Mouse (Mus musculus): ENCODE measurements around the gene Babam2. TPM values are rescaled to one million over a fixed set of nuclear protein-coding genes. Genes with fewer than 3 reads are reported as not detected.

Babam2 gene
- total RNA-seq, 2 experiments from 2014 or later, result 49.3 to 50.4 TPM

DNA sequence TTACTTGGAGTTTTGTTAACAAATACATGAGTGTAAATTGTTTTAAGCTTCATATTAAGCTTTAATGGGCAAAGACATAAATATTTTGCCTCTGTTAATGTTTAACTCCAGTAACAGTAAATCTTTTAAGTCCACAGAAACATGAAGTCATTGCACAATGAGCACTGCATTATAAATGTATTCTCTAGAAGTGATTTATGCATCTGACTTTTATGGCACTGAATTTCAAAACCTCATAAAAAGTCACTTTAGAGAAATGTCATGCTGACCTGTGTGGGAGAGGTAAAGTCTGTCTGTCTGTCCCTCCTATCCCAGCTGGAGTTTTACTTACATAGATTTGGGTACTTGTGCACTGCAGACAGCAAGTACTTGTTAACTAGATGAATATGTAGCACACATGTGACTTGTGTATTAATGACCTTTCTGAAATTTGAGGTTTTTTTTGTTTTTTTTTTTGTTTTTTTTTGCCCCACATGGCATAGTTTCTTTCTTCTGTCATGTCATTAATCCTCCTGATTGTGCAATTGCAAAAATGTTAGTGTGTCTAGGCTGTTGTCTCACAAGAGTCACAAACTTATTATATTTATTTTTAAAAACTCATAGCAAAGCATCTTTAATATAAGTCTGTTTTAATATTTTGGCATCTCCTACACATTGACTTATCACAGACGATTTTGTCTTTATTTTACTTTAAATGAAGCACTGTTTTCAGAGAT is 165.4 kb downstream of the Babam2 start:
- no peak for TF ChIP-seq CTCF (conservative IDR thresholded peaks at IDR 0.05)
- DNase-seq (ENCODE audit: low spot score in 2 of 2), result no peak
- H3K4me3 ChIP-seq, result no peak overlapping the region
- no peak overlapping the region for H3K27ac ChIP-seq

DNA sequence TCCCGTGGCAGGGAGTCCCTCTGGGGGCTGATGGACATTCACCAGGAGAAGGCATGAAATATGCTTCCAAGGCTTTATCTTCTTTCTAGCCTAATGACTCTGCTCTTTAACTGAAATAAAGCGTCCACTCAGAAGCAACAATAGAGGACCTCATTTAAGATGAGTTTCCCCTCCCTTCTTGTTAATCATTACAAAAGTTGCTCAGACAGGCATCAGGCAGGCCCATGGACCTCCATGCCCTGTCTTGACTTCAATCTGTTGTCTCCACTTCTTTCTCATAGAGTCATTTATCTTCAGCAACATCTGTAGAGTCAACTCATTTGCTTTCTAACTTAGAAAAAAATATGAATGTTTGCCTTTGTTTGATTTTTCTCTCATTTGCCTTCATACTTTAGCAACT is 166.6 kb downstream of the Babam2 start:
- H3K27ac ChIP-seq, result no peak overlapping the region
- DNase-seq (ENCODE audit: low spot score in 2 of 2), result no peak
- H3K4me3 ChIP-seq, result no peak overlapping the region
- no peak for TF ChIP-seq CTCF (conservative IDR thresholded peaks at IDR 0.05)

DNA sequence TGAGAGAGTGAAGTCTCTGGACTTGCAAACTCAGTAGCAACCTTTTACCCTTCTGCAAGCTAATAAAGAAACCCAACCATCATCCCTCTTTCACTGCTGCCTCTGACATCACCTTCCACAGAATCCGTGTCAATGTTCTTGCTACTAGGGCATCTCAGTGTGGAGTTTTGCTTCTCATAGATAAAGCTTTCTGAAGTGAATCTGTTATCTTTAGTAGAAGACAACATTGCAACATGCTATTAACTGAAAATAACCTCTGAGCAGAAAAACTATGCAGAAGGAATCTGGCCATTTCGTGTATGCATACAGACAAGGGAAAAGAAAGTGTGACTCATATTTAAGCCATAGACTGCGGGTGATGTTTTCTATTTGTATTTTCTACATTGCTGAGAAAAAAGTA is 168.6 kb downstream of the Babam2 start:
- H3K4me3 ChIP-seq, result no peak overlapping the region
- no peak for TF ChIP-seq CTCF (conservative IDR thresholded peaks at IDR 0.05)
- no peak for DNase-seq (ENCODE audit: low spot score in 2 of 2)
- no peak overlapping the region for H3K27ac ChIP-seq

DNA sequence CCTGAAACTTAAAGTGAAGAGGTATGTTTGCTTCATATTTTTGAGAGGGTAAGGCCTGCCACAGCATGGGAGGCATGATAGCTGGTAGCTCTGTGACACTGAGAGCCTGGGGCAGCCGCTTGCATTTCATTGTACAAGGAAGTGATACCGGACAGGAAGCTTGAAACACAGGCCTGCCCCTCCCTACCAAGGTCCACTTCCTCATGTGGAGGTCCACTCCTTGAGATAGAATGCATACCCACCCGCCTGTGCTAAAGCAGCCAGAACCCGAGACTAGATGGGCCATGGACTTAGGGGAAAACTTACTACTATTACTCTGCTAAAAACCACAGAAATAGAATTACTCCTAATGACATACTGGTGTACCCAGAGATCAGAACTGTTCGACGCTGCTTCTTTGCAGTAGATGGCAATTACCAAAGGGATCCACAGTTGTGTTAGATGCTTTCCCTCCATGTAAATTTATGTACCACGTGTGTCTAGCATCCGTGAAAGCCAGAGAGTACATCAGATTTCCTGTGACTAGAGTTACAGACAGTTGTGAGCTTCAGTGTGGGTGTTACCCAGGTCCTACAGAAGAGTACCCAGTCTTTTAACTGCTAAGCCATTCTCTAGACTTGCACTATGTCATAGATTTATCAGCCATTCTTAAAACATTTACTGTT is 173.5 kb downstream of the Babam2 start:
- no peak for TF ChIP-seq CTCF (conservative IDR thresholded peaks at IDR 0.05)
- Histone ChIP-seq H3K27ac (no peak overlapping the region; the same call in 1 of the 2 replicates), H3K4me3 (no peak overlapping the region)
- no peak for DNase-seq (ENCODE audit: low spot score in 2 of 2)

DNA sequence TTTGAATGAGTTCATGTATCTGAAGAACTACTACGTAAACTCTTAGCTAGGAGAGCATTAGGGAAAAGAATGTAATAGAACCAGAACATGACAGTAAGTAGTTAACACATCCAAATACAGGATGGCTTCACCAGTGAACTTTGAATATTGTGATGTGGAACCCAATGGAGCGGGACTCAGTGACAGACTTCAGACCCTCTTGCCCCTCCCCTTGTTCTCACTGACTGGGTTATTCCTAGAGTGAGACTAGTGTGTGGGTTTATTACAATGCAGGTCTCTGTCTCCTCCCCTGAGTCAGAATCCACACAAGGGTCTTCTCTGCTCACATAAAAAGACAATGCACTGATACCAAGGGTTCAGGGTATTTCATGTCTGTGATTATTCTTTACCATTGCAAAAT is 175.8 kb downstream of the Babam2 start:
- no peak for DNase-seq (ENCODE audit: low spot score in 2 of 2)
- Histone ChIP-seq H3K27ac (no peak overlapping the region), H3K4me3 (no peak overlapping the region)
- TF ChIP-seq CTCF (conservative IDR thresholded peaks at IDR 0.05), result no peak

DNA sequence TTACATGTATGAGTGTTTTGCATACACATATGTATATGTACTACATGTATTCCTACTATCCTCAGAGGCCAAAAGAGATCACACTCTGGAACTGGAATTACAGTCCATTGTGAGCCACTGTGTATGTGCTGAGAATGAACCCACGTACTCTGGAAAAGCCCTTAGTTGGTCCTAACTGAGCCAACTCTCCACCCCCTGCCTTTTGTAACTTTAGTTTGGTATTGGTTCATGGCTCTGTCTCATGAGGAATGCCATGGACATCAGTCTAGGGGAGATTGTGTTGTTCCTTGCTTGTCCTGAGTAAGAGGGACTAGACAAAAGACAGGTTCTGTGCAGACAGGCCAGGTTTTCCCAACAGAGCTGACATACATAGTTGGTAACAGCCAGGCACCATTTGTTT is 177.1 kb downstream of the Babam2 start:
- Histone ChIP-seq H3K4me3 (no peak overlapping the region), H3K27ac (no peak overlapping the region)
- no peak for TF ChIP-seq CTCF (conservative IDR thresholded peaks at IDR 0.05)
- DNase-seq (ENCODE audit: low spot score in 2 of 2), result no peak

DNA sequence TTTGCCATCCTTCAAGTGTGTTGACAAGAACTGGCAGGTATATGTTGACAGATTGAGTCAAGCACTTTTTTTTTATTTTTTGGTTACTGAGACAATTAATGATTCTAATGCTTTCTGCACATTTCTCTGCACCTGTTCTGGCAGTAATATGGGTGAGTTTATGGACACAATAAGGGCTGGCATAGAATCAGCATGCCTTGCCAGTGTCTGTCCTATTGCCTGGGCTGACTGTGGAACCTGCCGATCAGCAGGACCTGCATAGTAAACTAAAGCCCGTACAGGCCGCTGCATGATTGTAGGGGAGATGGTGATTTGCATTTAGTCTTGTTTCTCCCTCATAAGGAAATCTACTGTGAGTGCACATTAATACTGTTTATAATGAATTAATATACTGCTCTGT is 178.0 kb downstream of the Babam2 start:
- H3K27ac ChIP-seq, result no peak overlapping the region
- no peak for TF ChIP-seq CTCF (conservative IDR thresholded peaks at IDR 0.05)
- no peak overlapping the region for H3K4me3 ChIP-seq
- no peak for DNase-seq (ENCODE audit: low spot score in 2 of 2)

DNA sequence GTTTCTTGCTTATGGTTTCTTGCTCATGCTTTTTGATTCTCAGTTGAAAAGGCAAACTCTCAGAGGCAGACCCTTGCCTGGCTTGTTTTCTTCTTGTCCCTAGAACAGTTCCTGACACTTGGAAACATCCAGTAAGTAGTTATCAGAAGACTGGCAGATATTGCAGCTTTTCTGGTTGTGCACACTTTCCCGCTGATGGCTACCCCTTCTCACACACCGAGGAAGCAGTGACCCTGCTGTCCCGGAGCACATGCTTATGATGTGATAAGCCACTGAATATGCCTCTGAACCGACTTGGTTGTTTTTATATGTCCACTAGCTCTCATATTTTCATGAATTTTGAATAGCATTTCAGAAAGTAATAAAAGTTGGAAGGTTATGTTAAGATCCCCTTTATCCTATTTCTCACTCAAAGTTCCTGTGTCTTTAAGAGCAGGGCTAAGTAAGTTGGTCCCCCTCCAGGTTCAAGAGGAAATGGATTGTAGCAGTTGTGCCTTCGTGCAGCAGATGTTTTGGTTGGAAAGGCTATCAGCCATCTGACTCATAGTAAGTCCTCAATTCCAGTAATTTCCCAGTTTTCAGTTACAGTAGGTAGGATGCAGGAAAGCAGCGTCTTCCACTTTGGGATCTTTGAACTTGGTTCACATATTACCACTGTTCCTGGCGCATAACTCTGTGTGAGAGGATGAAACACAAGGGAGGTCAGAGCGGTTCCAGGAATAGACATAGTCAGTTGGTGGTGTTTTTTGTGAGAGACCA is 178.9 kb downstream of the Babam2 start:
- H3K27ac ChIP-seq, result no peak overlapping the region
- no peak for DNase-seq (ENCODE audit: low spot score in 2 of 2)
- no peak overlapping the region for H3K4me3 ChIP-seq
- no peak for TF ChIP-seq CTCF (conservative IDR thresholded peaks at IDR 0.05)

DNA sequence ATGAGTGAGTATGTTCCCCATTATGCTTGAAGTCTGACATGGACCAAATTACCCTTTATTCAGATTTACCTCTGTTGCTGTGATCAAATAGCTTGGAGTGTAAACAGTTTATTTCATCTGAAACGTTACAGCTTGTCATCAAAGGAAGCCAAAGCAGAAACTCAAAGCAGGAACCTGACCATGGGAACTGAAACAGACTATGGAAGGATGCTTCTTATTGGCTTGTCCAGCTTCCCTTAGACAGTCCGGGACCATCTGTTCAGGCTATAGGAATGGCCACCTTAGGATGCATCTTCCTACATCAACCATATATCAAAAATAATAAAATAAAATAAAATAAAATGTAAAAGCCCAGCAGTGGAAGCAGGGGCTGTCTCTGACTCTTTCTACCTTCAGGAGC is 183.0 kb downstream of the Babam2 start:
- no peak for DNase-seq (ENCODE audit: low spot score in 2 of 2)
- Histone ChIP-seq H3K4me3 (no peak overlapping the region), H3K27ac (no peak overlapping the region)
- no peak for TF ChIP-seq CTCF (conservative IDR thresholded peaks at IDR 0.05)

DNA sequence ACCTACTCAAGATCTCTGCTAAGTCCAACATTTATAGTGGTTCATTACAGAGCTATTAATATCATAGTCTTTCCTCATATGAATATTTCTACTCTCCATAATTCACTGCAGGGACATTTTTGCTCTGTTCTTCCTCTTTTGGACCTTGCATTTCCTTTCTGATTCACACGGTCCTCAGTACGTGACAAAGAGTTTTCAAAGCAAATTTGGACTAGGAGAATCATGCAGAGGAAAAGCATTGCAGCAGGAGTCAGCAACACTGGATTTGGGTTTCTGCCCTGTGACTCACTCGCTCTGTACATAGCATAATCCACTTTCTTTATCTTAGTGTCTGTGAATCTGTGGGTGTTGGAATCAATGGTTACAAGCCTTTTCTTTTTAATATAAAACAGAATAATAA is 184.8 kb downstream of the Babam2 start:
- no peak for TF ChIP-seq CTCF (conservative IDR thresholded peaks at IDR 0.05)
- no peak for DNase-seq (ENCODE audit: low spot score in 2 of 2)
- H3K27ac ChIP-seq, result peak overlapping the region; percentile 2; the same call in 1 of the 2 replicates

DNA sequence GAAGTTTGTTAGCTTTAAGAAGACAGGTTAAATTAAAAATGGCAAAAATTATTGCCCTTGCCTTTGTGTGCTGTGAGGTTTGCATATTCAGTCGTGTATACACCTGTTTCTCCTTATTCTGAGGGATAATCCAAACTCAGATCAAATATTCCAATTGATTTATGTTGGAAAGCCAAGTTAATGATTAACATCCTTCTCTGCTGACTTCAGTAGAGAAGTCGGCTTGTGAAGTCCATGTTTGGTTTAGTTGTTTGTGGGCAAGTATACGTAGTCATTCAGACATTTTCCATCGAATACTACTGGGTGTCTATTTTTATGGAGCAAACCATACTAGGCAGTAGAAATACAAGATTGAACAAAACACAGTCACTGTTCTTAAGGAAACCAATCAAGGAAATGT is 187.5 kb downstream of the Babam2 start:
- no peak for TF ChIP-seq CTCF (conservative IDR thresholded peaks at IDR 0.05)
- no peak overlapping the region for H3K4me3 ChIP-seq
- no peak for DNase-seq (ENCODE audit: low spot score in 2 of 2)
- H3K27ac ChIP-seq, result no peak overlapping the region

More for the DNA sequence above, 184.8 kb downstream of the Babam2 start:
- no peak overlapping the region for H3K4me3 ChIP-seq

DNA sequence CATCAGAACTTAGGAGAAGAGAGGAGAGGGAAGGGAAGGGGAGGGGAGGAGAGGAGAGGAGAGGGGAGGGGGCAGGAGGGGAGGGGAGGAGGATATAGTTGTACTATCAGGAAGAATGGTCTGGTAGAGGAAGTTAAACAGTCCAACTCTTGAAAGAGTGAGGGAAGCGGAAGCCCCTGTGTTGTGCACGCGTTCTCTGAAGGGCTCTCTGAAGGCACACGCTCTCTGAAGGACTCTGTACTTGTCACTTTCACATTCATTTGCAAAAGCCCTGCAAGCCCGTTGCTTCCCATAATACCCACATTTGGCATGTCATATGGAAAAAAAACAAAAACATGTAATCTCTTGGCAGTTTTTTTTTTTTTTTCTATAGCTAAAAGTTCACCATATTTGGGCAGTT is 190.1 kb downstream of the Babam2 start:
- no peak overlapping the region for H3K4me3 ChIP-seq
- DNase-seq (ENCODE audit: low spot score in 2 of 2), result no peak
- TF ChIP-seq CTCF (conservative IDR thresholded peaks at IDR 0.05), result no peak
- no peak overlapping the region for H3K27ac ChIP-seq

DNA sequence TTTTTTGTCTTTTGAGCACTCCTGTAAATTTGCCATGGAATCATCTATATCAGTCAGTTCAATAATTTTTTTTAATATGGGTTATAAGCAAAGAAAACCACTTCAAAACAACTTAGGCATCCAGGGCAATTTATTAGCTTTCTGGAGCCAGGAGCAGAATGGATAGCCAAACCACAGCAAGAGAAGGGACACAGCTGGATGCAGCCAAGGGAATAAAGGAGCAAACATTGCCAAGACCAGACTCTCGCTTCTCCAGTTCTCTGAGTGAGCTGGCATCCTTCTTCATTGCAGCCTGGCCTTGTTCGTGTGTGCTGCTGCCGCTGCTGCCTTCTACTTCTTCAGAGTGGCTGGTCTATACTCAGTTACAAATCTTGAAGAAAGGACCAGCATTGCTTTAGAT is 190.9 kb downstream of the Babam2 start:
- H3K27ac ChIP-seq, result no peak overlapping the region
- H3K4me3 ChIP-seq, result no peak overlapping the region
- no peak for DNase-seq (ENCODE audit: low spot score in 2 of 2)
- TF ChIP-seq CTCF (conservative IDR thresholded peaks at IDR 0.05), result no peak
